ENCODE assay signal across 8 mouse cellular contexts in the genomic region with DNA sequence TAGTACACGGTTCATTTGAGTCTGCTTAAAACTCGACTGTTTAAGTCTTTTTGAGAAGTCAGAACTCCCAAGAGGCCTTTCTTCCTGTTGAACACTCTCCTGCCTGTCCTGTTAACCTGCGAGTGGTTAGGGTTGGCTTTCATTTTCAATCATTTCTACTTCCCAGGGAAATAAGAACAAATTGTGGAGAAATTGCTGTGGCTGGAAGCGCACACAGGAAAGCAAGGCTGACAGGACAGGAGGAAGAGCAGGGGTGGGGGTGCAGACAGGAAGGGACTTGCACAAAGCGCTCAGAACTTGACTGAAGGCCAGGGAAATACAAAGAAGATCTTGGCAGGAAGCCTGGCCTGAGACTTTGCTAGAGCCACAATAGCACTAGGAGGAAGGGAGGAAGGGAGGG.
A peak's percentile ranks its signal among the peaks of the same experiment; 100 is the strongest.
DNase-seq lines count a peak whose midpoint lies in the region; ATAC-seq lines count a peak whose summit lies in the region.

No protein-coding gene starts in this region.

- no peaks in the 10 kb centered on the region for H3K27me3 ChIP-seq in embryonic facial prominence, embryonic 11.5 days (ENCODE audit: control insufficient read depth, insufficient read depth, low read length)
- H3K27me3 ChIP-seq in limb, embryonic 12.5 days: no peaks in the 10 kb centered on the region
- H3K27me3 ChIP-seq in midbrain, embryonic 16.5 days (ENCODE audit: control insufficient read depth, insufficient read depth, low read depth, low read length): no peaks in the 10 kb centered on the region

- no peak overlapping the region for H3K9ac ChIP-seq in embryonic facial prominence, embryonic 11.5 days (replicated peaks; ENCODE audit: low read length)
- H3K9ac ChIP-seq in limb, embryonic 12.5 days (replicated peaks): no peak overlapping the region
- H3K9ac ChIP-seq in midbrain, embryonic 16.5 days (ENCODE audit: low read depth, low read length): no peak overlapping the region

- no peaks in the 10 kb centered on the region for H3K9me3 ChIP-seq in embryonic facial prominence, embryonic 11.5 days (replicated peaks; ENCODE audit: control insufficient read depth, low read length)
- no peaks in the 10 kb centered on the region for H3K9me3 ChIP-seq in limb, embryonic 12.5 days
- no peaks in the 10 kb centered on the region for H3K9me3 ChIP-seq in midbrain, embryonic 16.5 days (replicated peaks; ENCODE audit: control insufficient read depth, low read length, poor library complexity, severe bottlenecking)

- no peaks in the 10 kb centered on the region for H3K36me3 ChIP-seq in embryonic facial prominence, embryonic 11.5 days (replicated peaks; ENCODE audit: control insufficient read depth, insufficient read depth, low read depth, low read length)
- no peaks in the 10 kb centered on the region for H3K36me3 ChIP-seq in limb, embryonic 12.5 days
- no peaks in the 10 kb centered on the region for H3K36me3 ChIP-seq in midbrain, embryonic 16.5 days (ENCODE audit: control insufficient read depth, insufficient read depth, low read length)

- peak; percentile 16 to 53 for DNase-seq in urinary bladder, adult 18-20 months (ENCODE audit: low spot score in 2 of 2)
- DNase-seq in urinary bladder, adult 2 months (ENCODE audit: low spot score): no peak
- peak; percentile 45 for DNase-seq in embryonic facial prominence, embryonic 11.5 days (ENCODE audit: low spot score)
- peak; percentile 91 for DNase-seq in heart, adult 8-10 months (ENCODE audit: low spot score)
- DNase-seq in kidney, adult 9 months: peak; percentile 80
- peak; percentile 62 for DNase-seq in telencephalon, adult 2 months (ENCODE audit: low read depth, low spot score)

- H3K27ac ChIP-seq in embryonic facial prominence, embryonic 11.5 days (replicated peaks; ENCODE audit: low read depth, low read length): no peak overlapping the region; the same call in 1 of the 2 replicates
- H3K27ac ChIP-seq in limb, embryonic 12.5 days: peak overlapping the region; percentile 66
- peak overlapping the region; percentile 10; the same call in 1 of the 2 replicates for H3K27ac ChIP-seq in midbrain, embryonic 16.5 days (ENCODE audit: low read length)

- 28% methylated on average over 5 of the region's 5 CpGs for WGBS in embryonic facial prominence, embryonic 11.5 days
- 58% methylated on average over 5 of the region's 5 CpGs for WGBS in limb, embryonic 12.5 days
- 28% methylated on average over 5 of the region's 5 CpGs for WGBS in midbrain, embryonic 16.5 days

- no peak overlapping the region for H3K4me3 ChIP-seq in embryonic facial prominence, embryonic 11.5 days (ENCODE audit: low read depth, low read length)
- H3K4me3 ChIP-seq in limb, embryonic 12.5 days (replicated peaks): no peak overlapping the region
- H3K4me3 ChIP-seq in midbrain, embryonic 16.5 days (ENCODE audit: low read depth, low read length): no peak overlapping the region

- no peak for ATAC-seq in embryonic facial prominence, embryonic 11.5 days (replicated peaks; ENCODE audit: insufficient number of reproducible peaks, low FRiP score, low TSS enrichment, low read depth)
- ATAC-seq in limb, embryonic 12.5 days (ENCODE audit: insufficient number of reproducible peaks, insufficient read depth, low FRiP score, low TSS enrichment, low read depth): no peak
- peak; percentile 86 for ATAC-seq in midbrain, embryonic 16.5 days

- no peak overlapping the region for H3K4me2 ChIP-seq in embryonic facial prominence, embryonic 11.5 days (ENCODE audit: low read depth, low read length)
- H3K4me2 ChIP-seq in limb, embryonic 12.5 days: no peak overlapping the region
- H3K4me2 ChIP-seq in midbrain, embryonic 16.5 days (ENCODE audit: low read length): no peak overlapping the region

- H3K4me1 ChIP-seq in embryonic facial prominence, embryonic 11.5 days (ENCODE audit: control insufficient read depth, insufficient read depth, low read length): peaks cover 2% of the 10 kb centered on the region
- peaks cover 34% of the 10 kb centered on the region for H3K4me1 ChIP-seq in limb, embryonic 12.5 days (replicated peaks)
- peaks cover 13% of the 10 kb centered on the region for H3K4me1 ChIP-seq in midbrain, embryonic 16.5 days (ENCODE audit: control insufficient read depth, insufficient read depth, low read length)
